Mouse (Mus musculus) c-Kit-positive CD71-positive TER-119-positive erythroid progenitor cells, embryonic 14.5 days (primary cell): ENCODE measurements around the gene Zfp266.
"Not testable (repeated sequence)": the region's sequence is repeated elsewhere in the genome, so short reads cannot be mapped to it uniquely, and the experiment has no call there.

ENCODE experiments used
- DNase-seq: peaks from one replicate; pipeline ENCODE4 v3.0.0-alpha.2; 2013; ENCODE audit warnings: low spot score

The Zfp266 gene

GRCm38 (mm10) chr9:20521306-20521957, at the start of gene Zfp266:
TSS of gene Zfp266 (minus strand) at chr9:20521417.
- DNase-seq, result peak; percentile 88

GRCm38 (mm10) chr9:20565326-20566030, 44.3 kb upstream of the Zfp266 start:
- not testable (repeated sequence) for DNase-seq

DNA sequence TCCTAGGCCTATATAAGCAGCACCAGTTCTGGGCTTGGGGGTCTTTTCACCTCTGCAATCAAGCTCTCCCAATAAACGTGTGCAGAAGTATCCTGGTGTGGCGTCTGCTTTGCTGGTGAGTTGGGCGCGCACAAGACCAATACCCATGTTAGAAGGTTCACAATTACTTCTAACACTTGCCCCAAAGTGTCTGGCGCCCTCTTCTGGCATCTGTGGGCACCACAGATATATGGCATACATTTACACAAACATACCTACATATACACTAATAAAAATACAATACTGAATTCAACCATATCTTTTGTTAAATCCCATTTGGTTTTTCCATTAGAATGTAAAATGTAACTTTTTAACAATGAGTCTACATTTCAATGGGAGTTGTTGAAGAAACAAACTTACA, 41.0 kb upstream of the Zfp266 start:
- no peak for DNase-seq

GRCm38 (mm10) chr9:20552698-20553097, 31.5 kb upstream of the Zfp266 start:
- no peak for DNase-seq

GRCm38 (mm10) chr9:20551781-20552275, 30.6 kb upstream of the Zfp266 start:
- no peak for DNase-seq

DNA sequence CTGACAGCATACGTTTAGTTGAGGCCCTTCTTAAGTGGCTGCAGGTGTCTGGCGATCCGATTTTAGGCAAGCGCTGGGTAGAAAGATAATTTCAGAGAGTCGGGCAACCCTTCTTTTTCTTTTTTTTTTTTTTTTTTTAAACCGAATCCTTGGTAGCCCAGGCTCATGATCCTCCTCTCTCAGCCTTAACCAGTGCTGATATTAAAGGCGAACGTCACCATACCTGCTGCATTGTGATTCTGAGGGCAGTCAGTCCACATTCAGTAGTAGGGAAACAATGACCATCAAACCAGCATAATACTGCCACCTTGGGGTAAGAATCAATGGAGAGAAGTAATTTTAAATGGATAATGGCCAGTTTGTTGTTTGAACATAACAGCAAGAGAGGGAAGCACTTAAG, 23.9 kb upstream of the Zfp266 start:
- DNase-seq, result peak; percentile 49

DNA sequence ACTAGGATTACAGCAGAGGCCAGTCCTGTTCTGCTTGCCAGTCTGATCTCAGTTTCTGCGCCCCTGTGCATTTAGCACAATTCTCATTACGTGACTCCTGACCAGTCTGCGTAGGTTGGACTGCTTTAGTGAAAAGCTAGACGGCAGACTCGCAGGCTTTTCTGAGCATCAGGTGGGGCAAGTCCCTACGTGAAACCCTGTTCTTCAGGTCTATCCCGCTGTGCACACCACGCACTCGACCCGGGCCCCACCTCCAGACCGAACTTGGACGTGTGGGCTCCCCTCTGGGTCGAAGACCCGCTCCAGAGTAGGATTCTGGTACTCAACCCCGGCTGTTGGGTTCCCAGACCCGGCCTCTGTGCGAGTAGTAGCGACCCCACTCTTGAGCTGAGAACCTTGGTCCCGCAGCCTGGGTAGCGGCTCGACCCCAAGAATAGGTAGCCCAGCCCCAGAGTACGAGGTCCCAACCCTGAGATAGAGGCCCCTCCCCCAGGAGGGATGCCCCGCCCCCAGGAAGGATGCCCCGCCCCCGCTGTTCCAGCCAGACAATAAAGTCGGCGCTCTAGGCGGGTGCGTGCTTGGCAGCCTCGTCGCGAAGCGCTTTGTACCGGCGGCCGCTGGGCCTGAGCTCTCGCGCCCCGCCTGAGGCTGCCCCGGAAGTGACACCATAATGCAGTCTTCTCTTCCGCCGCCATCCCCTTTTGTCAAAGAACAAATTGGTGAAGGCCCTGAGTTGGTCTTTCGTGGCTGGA, 23.0 kb upstream of the Zfp266 start:
- DNase-seq, result peak; percentile 61

- no peak for DNase-seq
These were observed 22.3 kb upstream of the Zfp266 start for GRCm38 (mm10) chr9:20543496-20543895.

DNA sequence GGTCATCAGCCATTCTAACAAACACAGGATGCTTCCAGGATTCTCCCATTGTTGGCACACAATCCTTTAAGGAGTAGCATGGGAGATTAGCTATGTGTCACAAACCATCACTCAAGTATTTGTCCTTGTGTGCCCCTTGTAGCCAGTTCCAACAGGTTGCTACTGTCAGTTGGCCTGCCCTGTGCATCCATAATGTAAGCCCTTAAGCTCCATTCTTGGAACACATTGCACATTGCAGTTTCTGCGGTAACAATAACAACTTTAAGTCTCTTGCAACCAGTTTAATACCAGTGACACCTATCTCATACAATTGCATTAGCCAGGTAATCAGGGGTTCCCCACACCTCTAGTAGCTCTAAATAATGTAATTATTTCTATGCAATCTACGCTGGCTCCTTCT, 15.4 kb upstream of the Zfp266 start:
- DNase-seq, result no peak

GRCm38 (mm10) chr9:20534326-20534926, 13.2 kb upstream of the Zfp266 start:
- no peak for DNase-seq

GRCm38 (mm10) chr9:20520531-20521210, 546 bp downstream of the Zfp266 start:
- peak; percentile 37 for DNase-seq

GRCm38 (mm10) chr9:20519949-20520348, 1.3 kb downstream of the Zfp266 start:
- no peak for DNase-seq

GRCm38 (mm10) chr9:20518708-20519107, 2.5 kb downstream of the Zfp266 start:
- no peak for DNase-seq

DNA sequence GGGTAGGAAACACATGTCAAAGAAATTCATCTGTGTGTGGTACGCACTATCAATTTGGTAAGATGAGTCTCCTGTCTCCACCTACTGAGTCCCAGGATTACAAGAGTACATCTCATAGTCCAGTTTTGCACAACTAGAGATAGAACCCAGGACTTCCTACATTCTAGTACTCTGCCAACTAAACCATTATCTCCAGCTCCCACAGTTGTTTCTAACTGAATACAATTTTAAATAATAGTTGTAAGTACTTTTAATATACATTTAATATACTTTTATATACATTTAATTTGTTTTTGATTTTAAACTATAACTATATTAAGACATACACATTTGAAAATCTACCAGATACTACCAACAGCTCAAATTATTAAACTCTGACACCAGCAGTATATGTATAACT, 3.5 kb downstream of the Zfp266 start:
- DNase-seq, result no peak

- no peak for DNase-seq
These were observed 7.2 kb downstream of the Zfp266 start for GRCm38 (mm10) chr9:20514016-20514415.

GRCm38 (mm10) chr9:20512714-20513113, 8.5 kb downstream of the Zfp266 start:
- no peak for DNase-seq

- peak; percentile 37 for DNase-seq
These were observed 9.6 kb downstream of the Zfp266 start for GRCm38 (mm10) chr9:20511645-20512044.

- DNase-seq, result no peak
These were observed 10.9 kb downstream of the Zfp266 start for GRCm38 (mm10) chr9:20510346-20510745.

GRCm38 (mm10) chr9:20509676-20510075, 11.5 kb downstream of the Zfp266 start:
- DNase-seq, result no peak

DNA sequence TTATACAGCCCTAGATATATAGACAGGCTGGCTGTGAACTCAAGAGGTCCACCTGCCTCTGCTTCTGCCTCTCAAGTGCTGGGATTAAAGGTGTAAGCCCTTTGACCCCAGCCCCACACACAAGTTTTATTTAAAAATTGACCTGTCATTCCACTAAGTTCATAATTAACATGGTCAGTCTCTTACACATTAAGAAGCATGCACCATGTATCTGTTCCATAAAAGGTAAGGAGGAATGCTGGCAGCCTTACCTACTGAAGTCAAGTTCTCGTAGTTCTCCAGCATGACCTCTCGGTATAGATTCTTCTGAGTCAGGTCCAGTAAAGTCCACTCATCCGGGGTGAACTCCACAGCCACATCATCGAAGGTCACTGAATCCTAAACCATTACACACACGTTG, 16.4 kb downstream of the Zfp266 start:
- no peak for DNase-seq

DNA sequence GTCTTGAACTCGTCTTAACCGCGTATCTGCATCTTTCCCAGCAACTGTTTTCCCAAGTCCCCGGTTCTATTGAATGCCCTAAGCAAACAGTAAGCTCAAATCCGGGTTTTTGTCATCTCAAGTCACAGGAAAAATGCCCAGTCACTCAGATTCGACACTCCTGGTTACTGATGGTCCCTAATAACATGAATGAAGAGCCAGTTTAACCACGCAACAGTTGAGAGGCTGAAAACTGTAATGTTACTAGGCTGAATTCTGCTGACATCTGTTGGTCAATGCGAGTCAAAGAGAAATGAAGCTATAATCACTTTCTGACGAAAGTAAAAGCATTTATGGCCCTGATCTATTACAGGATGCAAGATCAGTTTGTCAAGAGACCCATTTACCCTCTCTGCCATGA, 27.9 kb downstream of the Zfp266 start:
- DNase-seq, result peak; percentile 43
